Mouse (Mus musculus): Measurements from ENCODE around the gene Tango2. TPM values are rescaled to one million over a fixed set of nuclear protein-coding genes. Genes with fewer than 3 reads are reported as not detected.

The Tango2 gene
- polyA plus RNA-seq (2016; fragmentation: Nextera tagmentation; extraction: Ambion mirVana), result 29.1 and 31.5 TPM in 2 replicates

- H3K4me3 ChIP-seq, result peak within 1 kb of the TSS; percentile 69
- H3K36me3 ChIP-seq (replicated peaks), result no peaks in the 10 kb centered on the region
- H3K27me3 ChIP-seq (replicated peaks; ENCODE audit: low read depth, poor library complexity, severe bottlenecking), result peaks cover 50% of the 10 kb centered on the region
- H3K4me1 ChIP-seq, result peaks cover 42% of the 10 kb centered on the region
- no peaks in the 10 kb centered on the region for H3K9me3 ChIP-seq
- WGBS, result under 1% methylated on average over 44 of the region's 44 CpGs
- DNase-seq (ENCODE audit: low spot score), result peak; percentile 95
- peak within 1 kb of the TSS; percentile 79 for H3K27ac ChIP-seq (replicated peaks)
Observed at GRCm38 (mm10) chr16:18347931-18348600, at the start of gene Tango2, which contains the start of gene Arvcf. Tango2 (minus strand) TSS chr16:18348103. Arvcf (plus strand) TSS chr16:18348182.

DNA sequence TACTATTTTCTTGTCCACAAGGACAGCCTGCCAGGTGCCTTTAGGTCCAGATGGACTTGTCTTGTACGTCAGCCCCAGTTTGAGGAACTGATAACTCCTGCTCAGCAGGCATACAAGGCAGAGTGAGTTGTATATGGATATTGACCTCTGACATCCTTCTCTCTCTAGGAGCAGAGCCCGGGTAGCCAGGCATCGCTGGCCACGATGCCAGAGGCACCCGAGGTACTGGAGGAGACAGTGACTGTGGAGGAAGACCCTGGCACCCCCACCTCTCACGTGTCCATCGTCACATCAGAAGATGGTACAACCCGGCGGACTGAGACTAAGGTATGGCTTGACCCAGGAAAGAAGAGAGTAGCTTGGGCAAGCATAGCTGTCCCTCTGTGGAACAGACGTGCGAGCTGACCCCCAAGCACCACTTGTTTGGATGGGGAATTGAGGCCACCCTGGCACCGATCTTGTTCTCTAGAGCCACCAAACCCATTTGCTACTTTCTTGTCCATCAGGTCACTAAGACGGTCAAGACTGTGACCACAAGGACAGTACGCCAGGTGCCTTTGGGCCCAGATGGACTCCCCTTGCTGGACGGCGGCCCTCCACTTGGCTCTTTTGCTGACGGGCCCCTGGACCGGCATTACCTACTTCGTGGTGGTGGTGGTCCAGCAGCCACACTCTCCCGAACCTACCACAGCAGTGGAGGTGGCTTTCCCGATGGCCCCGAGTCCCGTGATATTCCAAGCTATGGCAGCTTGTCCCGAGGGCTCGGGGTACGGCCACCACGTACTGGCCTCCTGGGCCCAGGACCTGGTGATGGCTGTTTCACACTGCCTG is 49.1 kb upstream of the Tango2 start:
- H3K27ac ChIP-seq (replicated peaks), result no peak overlapping the region
- peaks cover 60% of the 10 kb centered on the region for H3K36me3 ChIP-seq (replicated peaks)
- WGBS, result 97% methylated on average over 27 of the region's 27 CpGs

DNA sequence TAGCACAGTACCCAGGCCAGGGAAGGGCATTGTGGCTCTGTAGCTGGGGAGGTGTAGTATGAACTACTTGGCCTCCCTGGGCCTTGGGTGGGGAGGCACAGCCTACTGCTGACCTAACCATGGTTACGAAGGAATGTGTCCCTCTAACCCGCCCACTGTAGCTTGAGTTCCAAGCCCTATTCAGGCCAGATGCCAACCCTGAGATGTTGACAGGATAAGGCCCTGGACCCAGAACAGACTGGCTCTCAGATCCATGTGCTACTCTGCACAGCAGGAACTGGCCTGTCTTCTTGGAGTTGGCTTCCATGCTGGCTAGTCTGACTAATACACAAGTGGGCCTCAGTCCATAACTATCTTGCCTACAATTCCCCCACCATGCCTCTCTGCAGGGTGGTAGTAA is 48.3 kb upstream of the Tango2 start:
- no peak overlapping the region for H3K4me3 ChIP-seq
- no peaks in the 10 kb centered on the region for H3K9me3 ChIP-seq
- DNase-seq (ENCODE audit: low spot score), result no peak
- WGBS, result 74% methylated on average over 2 of the region's 2 CpGs
- H3K27ac ChIP-seq (replicated peaks), result peak overlapping the region; percentile 8; the same call in 1 of the 2 replicates
- H3K27me3 ChIP-seq (replicated peaks; ENCODE audit: low read depth, poor library complexity, severe bottlenecking), result no peaks in the 10 kb centered on the region
- H3K36me3 ChIP-seq (replicated peaks), result peaks cover 52% of the 10 kb centered on the region
- H3K4me1 ChIP-seq, result peaks cover 77% of the 10 kb centered on the region

More for the DNA sequence above, 49.1 kb upstream of the Tango2 start:
- Histone ChIP-seq H3K27me3 (replicated peaks; ENCODE audit: low read depth, poor library complexity, severe bottlenecking) (no peaks in the 10 kb centered on the region), H3K9me3 (no peaks in the 10 kb centered on the region), H3K4me1 (peaks cover 81% of the 10 kb centered on the region), H3K4me3 (no peak overlapping the region)
- DNase-seq (ENCODE audit: low spot score), result no peak

DNA sequence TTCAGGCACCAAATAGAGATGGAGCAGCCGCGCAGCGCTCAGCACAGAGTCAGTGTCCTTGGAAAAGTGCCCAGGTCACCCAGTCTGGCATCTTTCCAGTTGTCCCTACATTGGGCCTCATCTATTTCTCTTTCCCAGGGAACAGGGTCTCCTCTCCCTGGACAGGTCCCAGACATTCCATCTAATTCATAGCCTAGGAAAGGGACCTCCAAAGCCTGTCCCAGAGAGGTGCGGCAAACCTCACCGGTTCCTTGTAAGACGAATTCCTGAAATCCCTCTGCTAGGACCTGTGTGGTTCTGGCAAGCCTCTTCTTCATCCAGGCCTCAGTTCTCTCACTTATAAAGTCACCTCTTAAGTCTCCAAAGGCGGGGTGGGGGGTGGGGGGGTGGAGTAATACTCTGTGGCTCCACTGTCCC is 47.7 kb upstream of the Tango2 start:
- 38% methylated on average over 6 of the region's 7 CpGs for WGBS
- Histone ChIP-seq H3K9me3 (no peaks in the 10 kb centered on the region), H3K36me3 (replicated peaks) (peaks cover 46% of the 10 kb centered on the region), H3K27ac (replicated peaks) (peak overlapping the region; percentile 8; the same call in 1 of the 2 replicates), H3K27me3 (replicated peaks; ENCODE audit: low read depth, poor library complexity, severe bottlenecking) (no peaks in the 10 kb centered on the region), H3K4me3 (peak overlapping the region; percentile 31; the same call in 1 of the 2 replicates), H3K4me1 (peaks cover 76% of the 10 kb centered on the region)
- peak; percentile 8 for DNase-seq (ENCODE audit: low spot score)

DNA sequence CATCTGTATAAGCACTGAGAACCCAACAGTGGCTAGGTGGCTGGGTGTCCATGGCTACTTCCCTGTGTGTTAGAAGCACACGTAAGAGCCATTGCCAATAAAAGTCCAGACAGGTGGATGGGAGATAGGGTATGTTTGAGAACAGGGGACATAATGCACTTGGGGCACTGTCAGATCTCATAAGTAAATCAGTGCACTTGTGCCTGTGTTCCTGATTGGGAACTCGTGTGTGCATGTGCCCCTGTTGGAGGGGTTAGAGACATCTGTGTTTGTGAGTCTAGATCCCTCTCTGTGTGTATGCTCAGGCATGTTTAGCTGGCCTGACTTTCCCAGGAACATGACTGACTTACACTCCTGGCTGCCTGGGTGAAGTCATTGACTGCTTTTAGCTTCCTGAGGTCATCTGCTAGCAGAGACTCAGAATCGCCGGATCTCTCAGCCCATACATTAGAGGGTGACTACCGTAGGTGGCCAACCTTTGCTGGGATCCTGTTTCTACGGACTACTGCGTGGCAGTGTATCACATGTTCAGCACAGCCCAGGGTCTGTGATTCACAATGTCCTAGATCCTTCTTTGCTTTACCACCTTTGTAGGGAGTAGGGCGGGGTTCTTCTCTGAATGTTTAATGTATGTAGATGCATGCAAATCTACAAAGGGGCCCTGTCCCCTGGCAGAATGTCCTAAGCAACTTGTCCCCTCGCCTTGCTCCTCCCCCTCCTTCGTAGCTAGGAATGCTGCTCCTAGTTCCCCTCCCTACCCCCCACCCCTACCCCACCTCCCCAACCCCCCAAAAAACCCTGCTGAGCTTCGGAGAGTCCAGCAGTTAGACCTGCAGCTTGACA is 47.1 kb upstream of the Tango2 start:
- WGBS, result 31% methylated on average over 11 of the region's 11 CpGs
- Histone ChIP-seq H3K27ac (replicated peaks) (peak overlapping the region; percentile 48; the same call in 1 of the 2 replicates), H3K9me3 (no peaks in the 10 kb centered on the region), H3K36me3 (replicated peaks) (peaks cover 40% of the 10 kb centered on the region), H3K4me3 (peak overlapping the region; percentile 31; the same call in 1 of the 2 replicates), H3K27me3 (replicated peaks; ENCODE audit: low read depth, poor library complexity, severe bottlenecking) (no peaks in the 10 kb centered on the region), H3K4me1 (peaks cover 76% of the 10 kb centered on the region)
- DNase-seq (ENCODE audit: low spot score), result no peak

DNA sequence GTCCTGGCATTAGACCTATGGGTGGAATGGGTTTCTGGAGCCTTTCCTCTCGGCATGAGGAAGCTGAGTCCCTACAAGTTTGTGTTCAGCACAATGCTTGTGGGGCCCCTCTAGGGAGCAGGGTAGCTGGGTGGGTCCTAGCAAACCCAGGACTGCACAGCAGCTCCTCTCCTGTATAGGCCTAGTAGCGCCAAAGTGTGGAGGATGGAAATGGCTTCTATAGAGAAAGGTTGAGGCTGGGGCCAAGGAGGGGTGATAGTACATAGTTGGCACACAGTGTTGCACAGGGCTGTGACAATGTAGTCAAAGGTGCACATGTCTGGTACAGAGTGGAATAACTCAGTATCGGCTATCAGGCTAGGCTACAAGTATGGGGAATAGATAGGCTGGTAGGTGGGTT is 46.2 kb upstream of the Tango2 start:
- H3K36me3 ChIP-seq (replicated peaks), result peaks cover 31% of the 10 kb centered on the region
- no peak for DNase-seq (ENCODE audit: low spot score)
- peak overlapping the region; percentile 90 for H3K4me3 ChIP-seq
- H3K9me3 ChIP-seq, result no peaks in the 10 kb centered on the region
- peaks cover 75% of the 10 kb centered on the region for H3K4me1 ChIP-seq
- no peaks in the 10 kb centered on the region for H3K27me3 ChIP-seq (replicated peaks; ENCODE audit: low read depth, poor library complexity, severe bottlenecking)
- 81% methylated on average over 3 of the region's 3 CpGs for WGBS
- H3K27ac ChIP-seq (replicated peaks), result peak overlapping the region; percentile 93; the same call in 1 of the 2 replicates

DNA sequence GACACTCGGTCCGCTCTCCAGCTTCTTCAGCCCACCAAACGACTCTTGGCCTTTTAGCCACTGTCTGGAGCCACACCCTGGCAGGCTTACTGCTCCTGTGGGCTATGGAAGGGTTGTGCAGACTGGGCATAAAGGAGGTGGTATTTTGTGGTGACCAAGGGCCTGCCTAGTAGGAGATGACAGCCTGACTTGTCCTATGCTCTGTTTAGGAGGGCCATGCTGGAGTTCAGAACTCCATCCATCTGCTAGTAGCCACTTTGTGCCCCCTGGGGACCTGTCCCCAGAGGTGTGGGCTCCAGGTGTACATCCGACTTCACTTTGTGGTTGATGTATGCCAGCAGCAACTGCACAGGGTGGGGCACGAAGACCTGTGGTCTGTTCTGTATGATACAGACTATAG is 45.7 kb upstream of the Tango2 start:
- 57% methylated on average over 5 of the region's 5 CpGs for WGBS
- Histone ChIP-seq H3K27ac (replicated peaks) (peak overlapping the region; percentile 93), H3K27me3 (replicated peaks; ENCODE audit: low read depth, poor library complexity, severe bottlenecking) (no peaks in the 10 kb centered on the region), H3K36me3 (replicated peaks) (peaks cover 26% of the 10 kb centered on the region), H3K9me3 (no peaks in the 10 kb centered on the region), H3K4me3 (peak overlapping the region; percentile 90), H3K4me1 (peaks cover 75% of the 10 kb centered on the region)
- DNase-seq (ENCODE audit: low spot score), result no peak

GRCm38 (mm10) chr16:18392469-18393426 is 44.8 kb upstream of the Tango2 start:
- peaks cover 80% of the 10 kb centered on the region for H3K4me1 ChIP-seq
- under 1% methylated on average over 63 of the region's 63 CpGs for WGBS
- H3K9me3 ChIP-seq, result no peaks in the 10 kb centered on the region
- peak overlapping the region; percentile 93 for H3K27ac ChIP-seq (replicated peaks)
- peak overlapping the region; percentile 90 for H3K4me3 ChIP-seq
- peak; percentile 93 for DNase-seq (ENCODE audit: low spot score)
- H3K36me3 ChIP-seq (replicated peaks), result peaks cover 18% of the 10 kb centered on the region
- no peaks in the 10 kb centered on the region for H3K27me3 ChIP-seq (replicated peaks; ENCODE audit: low read depth, poor library complexity, severe bottlenecking)

DNA sequence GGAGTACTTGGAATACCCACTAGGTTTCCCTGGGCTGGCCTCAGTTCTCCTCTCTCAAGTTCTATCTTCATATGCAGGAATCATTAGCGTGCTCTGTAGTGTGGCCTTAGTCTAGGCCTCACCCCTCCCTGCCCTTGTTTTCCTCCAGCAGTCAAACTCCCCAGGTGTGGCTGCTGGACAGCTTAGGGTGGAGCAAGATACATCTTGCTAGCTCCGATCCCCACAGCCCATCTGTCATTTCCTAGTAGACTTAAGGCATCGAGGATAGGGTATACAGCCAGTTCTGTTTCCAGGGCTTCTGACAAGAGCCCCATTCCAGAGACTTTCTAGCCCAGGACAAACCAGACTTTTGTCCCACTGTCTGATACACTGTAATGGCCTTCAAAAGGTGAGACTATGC is 43.8 kb upstream of the Tango2 start:
- H3K4me3 ChIP-seq, result peak overlapping the region; percentile 90; the same call in 1 of the 2 replicates
- peak overlapping the region; percentile 93 for H3K27ac ChIP-seq (replicated peaks)
- peaks cover 7% of the 10 kb centered on the region for H3K36me3 ChIP-seq (replicated peaks)
- H3K4me1 ChIP-seq, result peaks cover 90% of the 10 kb centered on the region
- 95% methylated on average over 3 of the region's 3 CpGs for WGBS
- no peak for DNase-seq (ENCODE audit: low spot score)
- H3K9me3 ChIP-seq, result no peaks in the 10 kb centered on the region
- H3K27me3 ChIP-seq (replicated peaks; ENCODE audit: low read depth, poor library complexity, severe bottlenecking), result no peaks in the 10 kb centered on the region

DNA sequence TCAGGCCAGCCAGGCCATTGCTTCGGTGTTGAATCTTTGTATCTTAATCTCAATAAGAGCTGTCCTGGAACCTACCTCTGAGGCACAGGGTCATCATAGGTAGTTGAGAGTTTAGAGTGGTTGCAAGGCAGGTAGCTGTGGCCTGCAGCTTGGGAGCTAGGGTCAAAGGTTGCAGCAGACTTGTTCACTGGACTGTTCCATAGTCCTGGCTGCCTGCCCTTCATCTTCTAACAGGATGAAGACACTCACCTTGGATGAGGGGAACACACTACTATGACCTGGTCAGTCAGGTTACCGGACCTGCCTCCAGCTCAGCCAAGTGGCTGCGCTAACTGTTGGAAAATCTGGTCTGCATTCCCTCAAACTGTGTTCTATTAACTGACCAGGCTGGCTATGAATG is 43.2 kb upstream of the Tango2 start:
- 95% methylated on average over 3 of the region's 3 CpGs for WGBS
- Histone ChIP-seq H3K27ac (replicated peaks) (no peak overlapping the region), H3K9me3 (no peaks in the 10 kb centered on the region), H3K4me3 (no peak overlapping the region), H3K4me1 (peaks cover 93% of the 10 kb centered on the region), H3K36me3 (replicated peaks) (peaks cover 1% of the 10 kb centered on the region; the same call in 1 of the 2 replicates), H3K27me3 (replicated peaks; ENCODE audit: low read depth, poor library complexity, severe bottlenecking) (no peaks in the 10 kb centered on the region)
- DNase-seq (ENCODE audit: low spot score), result no peak

DNA sequence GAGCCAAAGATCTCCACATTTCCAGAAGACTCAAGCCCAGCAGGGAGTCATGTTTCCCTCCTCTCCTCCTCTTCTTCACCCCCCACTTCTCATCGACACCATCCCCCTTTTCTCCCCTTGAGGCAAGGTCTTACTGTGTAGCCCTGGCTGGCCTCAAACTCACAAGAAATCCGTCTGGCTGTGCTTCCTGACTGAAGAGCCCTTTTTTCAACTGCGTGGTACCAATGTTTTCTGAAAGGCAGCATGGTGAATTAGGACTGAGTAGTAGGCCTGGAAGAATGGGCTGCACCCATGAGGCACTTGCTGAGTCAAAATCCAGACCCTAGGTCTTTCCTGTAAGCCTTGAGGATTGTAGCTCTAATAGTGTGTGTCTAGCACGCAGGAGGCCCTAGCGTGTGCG is 42.5 kb upstream of the Tango2 start:
- H3K27me3 ChIP-seq (replicated peaks; ENCODE audit: low read depth, poor library complexity, severe bottlenecking), result no peaks in the 10 kb centered on the region
- no peaks in the 10 kb centered on the region for H3K9me3 ChIP-seq
- peaks cover 89% of the 10 kb centered on the region for H3K4me1 ChIP-seq
- H3K4me3 ChIP-seq, result no peak overlapping the region
- no peaks in the 10 kb centered on the region for H3K36me3 ChIP-seq (replicated peaks)
- 56% methylated on average over 6 of the region's 6 CpGs for WGBS
- no peak for DNase-seq (ENCODE audit: low spot score)
- H3K27ac ChIP-seq (replicated peaks), result no peak overlapping the region
